Mouse (Mus musculus) thymus, postnatal 25 days (tissue): Measurements from ENCODE around the gene Nosip.
"Not testable (repeated sequence)": the region's sequence is repeated elsewhere in the genome, so short reads cannot be mapped to it uniquely, and the experiment has no call there.

Experiments used
- DNase-seq: peaks from one replicate; pipeline ENCODE4 v3.0.0; 2022

Nosip gene

DNA sequence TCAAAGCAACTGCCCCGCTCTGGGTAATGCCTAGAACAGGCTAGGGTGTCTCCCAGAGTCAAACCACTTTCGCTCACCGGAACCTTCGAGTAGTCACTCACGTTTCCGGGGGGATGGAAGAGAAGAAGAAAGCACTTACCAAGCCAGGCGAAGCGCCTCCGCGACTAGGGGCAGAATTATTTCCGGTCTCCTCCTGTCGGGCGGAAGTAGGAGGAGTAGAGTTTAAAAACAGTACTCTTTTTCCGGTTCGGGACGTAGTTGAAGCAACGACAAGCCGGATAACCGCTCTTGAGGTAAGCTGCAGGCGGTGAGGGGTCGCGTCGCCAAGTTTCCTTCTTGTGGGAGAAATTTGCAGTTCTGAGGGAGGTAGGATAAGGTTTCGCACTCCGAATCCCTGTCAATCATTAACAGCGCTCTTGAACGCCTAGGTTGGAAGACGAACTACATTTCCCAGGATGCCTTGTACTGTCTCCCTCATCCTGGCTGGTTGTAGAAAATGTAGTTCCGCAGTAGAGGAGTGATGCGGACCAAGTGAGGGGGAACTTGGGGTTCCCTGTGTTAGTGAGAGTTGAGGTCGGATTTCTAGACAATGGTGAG, at the start of gene Nosip, which contains the start of gene Prrg2:
Gene Nosip, plus strand, starts transcription at position 191 of the 597 bp plus-strand sequence.
Gene Prrg2, minus strand, starts transcription at position 439 of the 597 bp plus-strand sequence.
- DNase-seq, result peak; percentile 96

- no peak for DNase-seq
Observed at GRCm38 (mm10) chr7:45012824-45013223, 49.4 kb upstream of the Nosip start.

GRCm38 (mm10) chr7:45013366-45014095, 48.7 kb upstream of the Nosip start:
- no peak for DNase-seq

DNA sequence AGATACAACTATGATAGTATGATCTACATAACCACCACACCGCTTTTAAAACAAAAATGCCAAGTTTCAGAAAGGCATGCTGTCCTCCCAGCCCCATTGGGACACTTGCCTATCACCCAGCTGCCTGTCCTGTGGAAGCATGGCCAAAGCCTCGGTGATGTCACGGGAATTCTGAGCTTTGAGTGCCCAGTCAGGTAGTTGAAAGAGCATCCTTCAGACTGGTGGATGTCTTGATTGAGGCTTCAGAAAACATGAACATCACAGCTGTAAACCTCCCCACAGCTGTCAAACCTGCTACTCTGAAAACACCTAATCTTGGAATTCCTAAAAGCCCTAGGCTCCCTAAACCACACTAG, 48.2 kb upstream of the Nosip start:
- DNase-seq, result no peak

GRCm38 (mm10) chr7:45015344-45015956, 46.8 kb upstream of the Nosip start:
- no peak for DNase-seq

DNA sequence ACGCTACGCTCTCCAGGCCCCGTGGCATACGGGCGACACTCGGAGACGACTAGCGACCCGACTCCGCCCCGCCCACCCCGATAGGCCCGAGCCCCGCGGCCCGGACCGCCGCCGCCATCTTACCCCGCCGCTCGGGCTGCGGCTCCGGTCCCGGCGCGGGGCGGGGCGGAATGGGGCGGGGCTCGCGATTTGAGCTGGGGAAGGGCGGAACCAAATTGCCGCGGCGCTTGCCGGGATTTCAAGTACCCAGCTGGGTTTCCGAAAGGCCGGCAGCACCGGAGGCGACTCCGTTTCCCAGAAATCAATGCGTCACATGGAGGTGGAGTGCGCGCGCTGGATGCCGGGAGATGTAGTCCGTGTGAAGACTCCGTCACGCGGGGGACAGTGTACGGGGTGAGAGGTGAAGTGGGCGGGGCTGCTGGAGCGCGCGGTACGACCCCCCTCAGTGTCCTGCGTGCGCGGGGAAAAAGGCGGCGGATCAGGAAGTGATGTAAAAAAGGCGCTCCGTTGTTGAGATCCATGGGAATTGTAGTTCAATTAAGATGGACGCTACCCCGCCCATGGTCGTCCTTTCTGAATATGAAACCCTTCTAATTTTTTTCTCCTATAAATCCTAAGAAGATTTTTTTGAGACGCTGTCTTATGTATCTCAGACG, 46.1 kb upstream of the Nosip start, which contains the start of gene Scaf1:
Gene Scaf1, minus strand, starts transcription at position 407 of the 656 bp plus-strand sequence.
- DNase-seq, result peak; percentile 99

GRCm38 (mm10) chr7:45016761-45017160, 45.5 kb upstream of the Nosip start:
- DNase-seq, result no peak

DNA sequence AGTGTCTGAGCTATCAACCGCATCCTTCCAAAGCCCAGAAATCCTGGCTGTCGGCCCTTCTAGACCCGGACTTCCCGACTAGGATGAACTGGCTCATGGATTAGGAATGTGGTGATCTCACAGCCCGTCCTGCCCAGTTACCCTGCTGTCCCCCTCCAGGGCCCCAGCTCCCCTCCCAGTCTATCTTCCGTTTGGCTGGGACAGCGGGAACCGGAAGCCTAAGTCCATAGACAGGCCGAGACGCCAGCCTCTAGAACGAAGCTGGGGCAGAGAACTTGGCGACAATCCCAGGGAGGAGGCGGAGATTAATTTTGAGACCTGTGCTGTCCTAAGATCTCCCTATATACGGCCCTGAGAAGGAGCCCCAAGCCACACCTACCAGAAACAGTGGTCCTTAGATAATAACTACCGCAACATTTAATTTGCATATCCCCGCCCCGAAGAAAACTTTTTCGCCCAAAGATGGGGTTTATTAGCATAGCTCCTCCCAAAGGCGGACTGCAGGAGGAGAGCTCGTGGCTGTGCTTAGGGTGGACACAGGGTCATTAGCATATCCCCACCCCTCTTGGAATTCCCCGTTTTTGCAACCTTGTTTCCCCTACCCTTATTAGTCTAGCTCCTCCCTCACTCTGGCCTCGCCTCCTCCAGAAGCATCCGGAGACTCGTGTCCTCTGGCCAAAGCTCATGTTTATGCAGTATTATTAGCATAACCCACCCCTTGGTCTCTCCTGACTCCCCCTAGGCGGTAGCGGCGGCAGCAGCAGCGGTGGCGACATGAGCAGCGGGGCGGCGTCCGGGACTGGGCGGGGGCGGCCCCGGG, 44.8 kb upstream of the Nosip start, which contains the start of gene Rras:
Gene Rras, plus strand, starts transcription at position 720 of the 820 bp plus-strand sequence.
- peak; percentile 79 for DNase-seq

DNA sequence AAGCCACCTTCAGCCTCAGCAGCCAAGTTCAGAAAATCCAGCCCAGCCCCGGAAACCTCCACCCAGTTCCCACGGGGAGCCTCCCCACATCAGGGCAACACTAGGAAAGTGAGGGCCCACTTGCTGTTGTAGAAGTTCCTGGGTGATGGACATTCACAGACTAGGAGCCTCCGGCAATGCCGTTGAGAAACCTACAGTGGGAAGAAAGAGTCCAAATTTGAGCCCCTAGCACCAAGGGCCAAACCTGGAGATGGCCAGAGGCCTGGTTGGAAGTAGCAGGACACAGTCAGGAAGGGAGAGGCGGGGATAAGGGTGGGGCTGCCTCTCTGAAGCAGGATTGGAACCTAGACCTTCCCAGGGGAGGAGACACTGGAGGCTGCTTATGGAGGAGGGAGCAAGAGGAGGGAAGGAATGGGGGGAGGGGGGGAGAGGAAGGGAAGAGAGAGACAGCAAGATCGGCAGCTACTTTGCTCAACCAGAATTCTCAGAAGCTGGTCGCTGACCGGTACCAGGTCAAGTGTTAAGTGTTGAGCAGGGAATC, 43.1 kb upstream of the Nosip start:
- DNase-seq, result no peak

- DNase-seq, result no peak
Observed at GRCm38 (mm10) chr7:45020225-45020624, 42.0 kb upstream of the Nosip start.

GRCm38 (mm10) chr7:45023711-45024110, 38.5 kb upstream of the Nosip start:
- not testable (repeated sequence) for DNase-seq

DNA sequence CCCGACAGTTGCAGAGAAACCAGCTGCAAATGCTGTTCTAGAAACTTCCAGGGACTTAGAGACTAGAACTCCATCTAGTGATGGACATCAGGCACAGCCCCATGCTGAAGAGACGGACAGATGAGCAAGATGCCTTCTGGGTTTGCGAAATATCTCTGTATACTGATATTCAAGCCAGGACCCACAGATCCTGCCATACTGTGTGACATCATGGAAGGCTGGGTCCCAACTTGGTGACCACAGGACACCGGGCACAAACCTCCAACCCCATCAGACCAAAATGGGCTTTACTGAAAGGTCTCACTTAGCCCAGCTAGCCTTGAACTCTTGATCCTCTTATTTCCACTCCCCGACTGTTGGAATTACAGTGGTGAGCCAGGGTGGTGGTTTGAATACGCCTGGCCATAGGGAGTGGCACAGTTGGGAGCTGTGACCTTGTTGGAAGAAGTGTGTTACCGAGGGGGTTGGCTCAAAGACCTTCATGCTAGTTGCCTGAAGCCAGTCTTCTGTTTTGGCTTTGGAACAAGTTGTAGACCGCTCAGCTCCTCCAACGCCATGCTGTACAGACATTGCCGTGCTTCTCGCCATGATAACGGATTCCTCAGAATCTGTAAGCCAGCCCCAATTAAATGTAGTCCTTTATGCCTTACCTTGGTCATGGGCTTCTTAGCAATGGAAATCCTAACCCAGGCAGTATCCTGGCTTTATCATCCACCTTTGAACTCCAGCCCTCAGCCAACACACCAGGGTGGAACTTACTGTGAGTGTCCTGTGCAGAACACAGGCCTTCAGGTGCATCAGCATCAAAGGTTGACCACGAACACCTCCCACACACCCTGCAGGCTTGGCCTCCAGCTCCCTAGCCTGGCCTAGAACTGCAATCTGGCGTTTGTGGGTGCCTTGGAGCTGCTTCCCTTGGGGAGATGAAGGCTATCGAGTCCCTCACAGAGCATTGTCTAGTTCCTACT, 37.7 kb upstream of the Nosip start:
- DNase-seq, result no peak

DNA sequence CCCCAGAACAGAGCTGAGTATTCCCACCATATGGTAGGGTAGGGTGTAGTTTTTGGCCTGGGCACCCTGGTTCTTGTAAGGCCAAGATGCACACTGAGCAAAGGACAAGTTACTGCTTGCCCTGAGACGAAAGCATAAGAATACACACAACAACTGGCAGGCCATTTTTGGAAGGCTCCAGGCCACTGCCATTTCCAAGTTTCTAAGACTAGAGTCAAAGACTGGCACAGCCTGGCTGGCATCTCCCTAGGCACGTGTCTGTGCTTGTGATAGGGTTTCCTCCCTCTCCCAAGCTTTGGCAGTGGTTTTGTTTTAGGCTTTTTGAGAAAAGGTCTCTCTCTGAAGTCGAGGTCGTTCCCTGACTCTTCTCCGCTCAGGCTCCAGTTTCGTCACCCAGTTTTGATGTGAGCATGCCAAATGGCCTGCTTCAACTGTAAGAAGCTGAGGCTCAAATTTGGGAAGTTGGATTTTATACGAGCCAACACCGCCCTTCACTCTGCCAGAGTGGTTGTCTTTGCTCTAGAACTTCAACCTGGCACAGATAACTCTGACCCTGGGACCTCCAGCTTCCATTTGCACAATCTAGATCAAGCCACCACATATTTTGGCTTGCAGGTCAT, 36.5 kb upstream of the Nosip start:
- DNase-seq, result no peak

DNA sequence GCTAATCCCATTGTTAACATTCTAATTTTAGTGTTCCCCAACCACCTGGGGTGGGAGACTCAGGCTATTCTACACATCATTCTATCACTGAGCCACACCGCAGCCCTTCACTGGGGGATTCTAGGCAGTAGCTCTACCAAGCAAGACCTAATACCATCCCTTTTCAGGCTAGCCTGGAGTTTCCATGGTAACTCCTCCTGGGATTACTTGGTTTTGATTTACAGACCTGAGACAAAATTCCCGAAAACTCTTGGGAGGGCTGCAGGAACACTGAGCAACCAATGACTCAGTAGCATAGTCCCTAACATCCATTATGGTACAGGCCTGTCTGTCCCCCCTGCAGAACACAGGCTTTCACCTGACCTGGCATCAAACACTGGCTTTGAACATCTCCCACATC, 36.0 kb upstream of the Nosip start:
- DNase-seq, result no peak

GRCm38 (mm10) chr7:45027761-45028160, 34.5 kb upstream of the Nosip start:
- DNase-seq, result no peak

DNA sequence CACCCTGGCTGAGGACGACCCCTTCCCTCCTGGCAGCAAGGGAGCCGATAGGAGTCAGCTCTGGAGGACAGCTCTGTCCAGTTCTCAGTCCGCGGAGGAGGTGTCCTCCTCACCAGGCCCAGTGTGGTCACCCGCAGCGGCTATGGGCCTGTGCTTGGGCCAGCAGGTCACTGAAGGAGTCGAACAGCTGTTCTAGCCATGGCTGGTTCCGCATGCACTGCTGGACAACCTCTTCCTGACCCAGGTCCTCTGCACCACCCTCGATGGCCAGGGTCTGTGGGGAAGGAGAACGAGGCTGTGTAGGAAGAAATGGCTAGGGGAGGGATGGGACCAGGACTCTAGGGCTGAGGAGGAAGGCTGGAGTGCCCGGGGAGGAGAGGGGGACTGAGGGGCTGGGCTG, 33.9 kb upstream of the Nosip start:
- no peak for DNase-seq

- DNase-seq, result no peak
Observed at GRCm38 (mm10) chr7:45029995-45030394, 32.2 kb upstream of the Nosip start.

- no peak for DNase-seq
Observed at GRCm38 (mm10) chr7:45030857-45031256, 31.4 kb upstream of the Nosip start.

- DNase-seq, result no peak
Observed at GRCm38 (mm10) chr7:45033722-45034359, 28.4 kb upstream of the Nosip start.

GRCm38 (mm10) chr7:45035631-45036030, 26.6 kb upstream of the Nosip start:
- DNase-seq, result no peak
